Mouse (Mus musculus) CH12.LX (cell line): ENCODE data around the gene Fkbp9. TPM values are rescaled to one million over a fixed set of nuclear protein-coding genes. Genes with fewer than 3 reads are reported as not detected.
A peak's percentile ranks its signal among the peaks of the same experiment; 100 is the strongest.

Source experiments
- DNase-seq: peaks from one replicate; pipeline ENCODE4 v3.0.0-alpha.2; 2013; ENCODE audit errors: extremely low read depth
- H3K27ac ChIP-seq: 2 replicates; pipeline ENCODE4 v1.5.1; 2012; ENCODE audit warnings: low read depth, mild to moderate bottlenecking, control low read depth, moderate library complexity; ENCODE audit not compliant: insufficient read depth
- H3K27me3 ChIP-seq: replicated peaks from 2 replicates; pipeline ENCODE3; 2012; ENCODE audit warnings: inconsistent platforms
- H3K36me3 ChIP-seq, 2 experiments: replicated peaks in 1 of 2; 2 replicates each; pipeline versions ENCODE3 to v1.6.1; 2012; ENCODE audit warnings: inconsistent platforms in 1 of 2, low read length in 1 of 2, mild to moderate bottlenecking in 1 of 2, mixed read lengths in 1 of 2, moderate library complexity in 1 of 2; ENCODE audit not compliant: control insufficient read depth in 1 of 2, insufficient read depth in 1 of 2
- H3K4me1 ChIP-seq, 2 experiments: 2 replicates each; pipeline ENCODE4 v1.6.1; 2012; ENCODE audit warnings: inconsistent platforms in 1 of 2, moderate library complexity in 1 of 2; ENCODE audit not compliant: insufficient read depth in 2 of 2, control insufficient read depth in 1 of 2
- H3K4me2 ChIP-seq: 2 replicates; pipeline ENCODE4 v1.6.1; 2012; ENCODE audit warnings: low read depth, mild to moderate bottlenecking, control low read depth; ENCODE audit not compliant: poor library complexity, insufficient read depth, severe bottlenecking
- H3K4me3 ChIP-seq, 3 experiments: fragments of 150-350 bp in 1 of 3; sonication (generic) in 1 of 3; replicated peaks in 1 of 3; 2 replicates each; pipeline versions ENCODE3 to v1.5.1; 2011 to 2012; ENCODE audit warnings: low read depth in 2 of 3, low read length in 2 of 3, mild to moderate bottlenecking in 2 of 3, moderate library complexity in 2 of 3, control low read depth in 1 of 3, improper control_type of control experiment in 1 of 3, inconsistent platforms in 1 of 3, mixed read lengths in 1 of 3; ENCODE audit not compliant: poor library complexity in 1 of 3
- H3K79me2 ChIP-seq: replicated peaks from 2 replicates; pipeline ENCODE4 v1.6.1; 2012; ENCODE audit warnings: mild to moderate bottlenecking, moderate library complexity; ENCODE audit not compliant: control insufficient read depth, poor library complexity, insufficient read depth, severe bottlenecking; ENCODE audit errors: extremely low read depth
- H3K9ac ChIP-seq: 2 replicates; pipeline ENCODE4 v1.6.1; 2012; ENCODE audit warnings: low read depth, mild to moderate bottlenecking, control low read depth, moderate library complexity; ENCODE audit not compliant: insufficient read depth
- H3K9me3 ChIP-seq: replicated peaks from 2 replicates; pipeline ENCODE3; 2012; ENCODE audit warnings: low read length, inconsistent platforms, mixed read lengths
- BHLHE40 ChIP-seq: IDR thresholded peaks from 2 replicates; pipeline ENCODE4 v1.6.1; 2011; ENCODE audit warnings: mild to moderate bottlenecking, low read depth, low read length, improper control_type of control experiment
- CHD1 ChIP-seq: IDR thresholded peaks from 2 replicates; pipeline ENCODE4 v1.6.1; 2012; ENCODE audit warnings: low read depth, low read length, improper control_type of control experiment, inconsistent platforms
- ELF1 ChIP-seq: IDR thresholded peaks from 2 replicates; pipeline ENCODE4 v1.6.1; 2014; ENCODE audit warnings: low read depth, mild to moderate bottlenecking, inconsistent platforms, low read length, improper control_type of control experiment
- HCFC1 ChIP-seq: IDR thresholded peaks from 2 replicates; pipeline ENCODE4 v1.6.1; 2012; ENCODE audit warnings: low read depth, mild to moderate bottlenecking, inconsistent platforms, low read length, improper control_type of control experiment
- IRF4 ChIP-seq: IDR thresholded peaks from 2 replicates; pipeline ENCODE4 v1.6.1; 2014; ENCODE audit warnings: low read depth, mild to moderate bottlenecking, inconsistent platforms, low read length, improper control_type of control experiment
- MAX ChIP-seq: IDR thresholded peaks from 2 replicates; pipeline ENCODE4 v1.6.1; 2011; ENCODE audit warnings: low read length, improper control_type of control experiment
- MAZ ChIP-seq: IDR thresholded peaks from 2 replicates; pipeline ENCODE4 v1.6.1; 2012; ENCODE audit warnings: low read depth, mild to moderate bottlenecking, inconsistent platforms, low read length, improper control_type of control experiment, moderate library complexity
- MEF2A ChIP-seq: IDR thresholded peaks from 2 replicates; pipeline ENCODE4 v1.6.1; 2014; ENCODE audit warnings: low read depth, mild to moderate bottlenecking, inconsistent platforms, low read length, improper control_type of control experiment, borderline replicate concordance
- NELFE ChIP-seq: IDR thresholded peaks from 2 replicates; pipeline ENCODE4 v1.6.1; 2011; ENCODE audit warnings: low read depth, low read length, improper control_type of control experiment
- NRF1 ChIP-seq: IDR thresholded peaks from 2 replicates; pipeline ENCODE4 v1.6.1; 2014; ENCODE audit warnings: low read depth, mild to moderate bottlenecking, inconsistent platforms, low read length, improper control_type of control experiment, moderate library complexity
- POLR2A ChIP-seq: IDR thresholded peaks from 2 replicates; pipeline ENCODE4 v1.6.1; 2011; ENCODE audit warnings: low read depth, mild to moderate bottlenecking, improper control_type of control experiment, low read length
- POLR2AphosphoS2 ChIP-seq: IDR thresholded peaks from 2 replicates; pipeline ENCODE4 v1.6.1; 2011; ENCODE audit warnings: low read depth, low read length, improper control_type of control experiment
- RCOR1 ChIP-seq: conservative IDR thresholded peaks from 2 replicates; pipeline ENCODE4 v1.6.1; 2012; ENCODE audit warnings: low read depth, mild to moderate bottlenecking, inconsistent platforms, low read length, improper control_type of control experiment
- SMC3 ChIP-seq: IDR thresholded peaks from 2 replicates; pipeline ENCODE4 v1.6.1; 2011; ENCODE audit warnings: low read depth, low read length, improper control_type of control experiment
- TBP ChIP-seq: conservative IDR thresholded peaks from 2 replicates; pipeline ENCODE4 v1.6.1; 2011; ENCODE audit warnings: low read depth, low read length, improper control_type of control experiment
- UBTF ChIP-seq: IDR thresholded peaks from 2 replicates; pipeline ENCODE4 v1.6.1; 2012; ENCODE audit warnings: low read depth, mild to moderate bottlenecking, inconsistent platforms, low read length, improper control_type of control experiment, moderate library complexity
- ZC3H11A ChIP-seq: IDR thresholded peaks from 2 replicates; pipeline ENCODE4 v1.6.1; 2012; ENCODE audit warnings: low read depth, mild to moderate bottlenecking, inconsistent platforms, low read length, improper control_type of control experiment
- ZMIZ1 ChIP-seq: IDR thresholded peaks from 2 replicates; pipeline ENCODE4 v1.6.1; 2012; ENCODE audit warnings: low read depth, mild to moderate bottlenecking, inconsistent platforms, low read length, improper control_type of control experiment
- dilution Hi-C: fragments of 300-500 bp; cut with MboI; formaldehyde crosslinking; loops from 2 replicates; pipeline ENCODE4 v1.14.3; 2020; ENCODE audit warnings: low sequenced_read_pairs; ENCODE audit not compliant: extremely low pct_unique_long_range_greater_than_20kb, extremely low pct_ligation_motif_present
- in situ Hi-C: fragments of 300-500 bp; cut with MboI; formaldehyde crosslinking; loops from 3 replicates; pipeline ENCODE4 v1.14.3; 2019; ENCODE audit warnings: low sequenced_read_pairs, low pct_ligation_motif_present, low pct_unique_long_range_greater_than_20kb, mixed read lengths
- polyA plus RNA-seq: library from polyadenylated mRNA; unstranded; fragments of >175 nt; gene quantifications from 2 replicates; pipeline ENCODE4 v1.2.1, GENCODE M21; 2012; ENCODE audit warnings: low read depth; ENCODE audit not compliant: insufficient read length
- total RNA-seq, 2 experiments: library from RNA; depleted of rRNA; stranded (reverse); fragments of 300-350 nt in 1 of 2; fragments of >200 nt in 1 of 2; gene quantifications; 2 replicates each; pipeline ENCODE4 v1.2.3; 2012 to 2014

The Fkbp9 gene
- total and polyA plus RNA-seq, 3 experiments, result 0.07 to 1.7 TPM; not detected in 1

DNA sequence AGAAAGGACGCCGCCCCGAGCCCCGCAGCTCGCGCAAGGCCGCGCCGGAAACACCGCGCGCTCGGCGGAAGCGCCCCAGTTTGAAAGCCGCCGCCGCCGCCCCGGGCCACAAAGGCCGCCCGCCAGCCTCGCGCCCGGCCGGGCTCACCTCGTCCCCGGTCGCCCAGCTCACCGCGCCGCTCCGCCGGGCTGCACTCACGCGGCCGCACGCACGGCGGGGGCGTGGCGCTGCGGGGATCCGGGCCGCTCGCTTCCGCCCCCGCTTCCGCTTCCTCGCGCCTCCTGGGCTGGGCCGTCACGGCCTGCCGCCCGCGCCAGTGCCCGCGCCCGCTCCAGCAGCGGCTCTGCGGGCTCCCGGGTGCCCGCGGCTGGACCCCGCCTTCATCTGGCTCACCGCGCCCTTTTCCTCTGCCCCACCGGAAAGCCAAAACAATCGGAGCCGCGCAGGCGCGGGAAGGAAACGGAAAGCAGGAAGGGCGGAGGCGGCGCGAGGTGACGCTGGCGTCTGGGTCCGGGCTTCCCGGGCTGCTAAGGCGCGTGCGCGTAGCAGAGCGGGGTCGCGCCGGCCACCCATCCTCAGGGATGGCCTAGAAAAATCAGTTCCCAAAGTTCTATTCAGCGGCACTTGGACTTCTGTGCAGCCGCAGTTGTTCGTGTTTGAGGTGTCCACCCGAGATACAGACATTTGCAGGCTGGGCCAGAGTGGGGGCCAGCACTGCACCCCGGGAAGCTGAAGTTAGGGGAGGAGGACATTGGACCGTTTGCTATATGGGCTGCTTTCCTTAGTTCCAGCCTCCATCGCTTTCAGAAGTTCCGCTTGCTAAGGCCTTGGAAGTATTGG lies 34.3 kb upstream of the Fkbp9 start, which contains the start of gene Kbtbd2:
Gene Kbtbd2, minus strand, starts transcription at position 503 of the 841 bp plus-strand sequence.
- Histone ChIP-seq H3K27ac (peak within 1 kb of the TSS; percentile 92), H3K4me1 (peaks cover 0 to 45% of the 10 kb centered on the region in 2 experiments; a peak in 2 of 4 replicates), H3K9me3 (no peaks in the 10 kb centered on the region), H3K4me3 (peak within 1 kb of the TSS; percentile 77 to 85 (median 83)), H3K79me2 (peaks cover 44% of the 10 kb centered on the region), H3K4me2 (peak within 1 kb of the TSS; percentile 95), H3K9ac (peak within 1 kb of the TSS; percentile 95), H3K36me3 (peaks cover 0 to 10% of the 10 kb centered on the region in 2 experiments), H3K27me3 (no peaks in the 10 kb centered on the region)
- no peak for TF ChIP-seq ZC3H11A
- TF ChIP-seq ELF1, result peak; percentile 90
- peak; percentile 95 for TF ChIP-seq NRF1
- peak; percentile 69; the same call in 1 of the 2 replicates for TF ChIP-seq ZMIZ1
- peak; percentile 65 for TF ChIP-seq HCFC1
- TF ChIP-seq IRF4, result peak; percentile 45
- 0 out of 2 replicates have a peak, but pooled peaks have one; percentile 23 for TF ChIP-seq TBP
- peak; percentile 86 for TF ChIP-seq NELFE
- TF ChIP-seq UBTF, result 0 out of 2 replicates have a peak, but pooled peaks have one; percentile 37
- TF ChIP-seq POLR2A, result peak; percentile 91
- TF ChIP-seq BHLHE40, result 0 out of 2 replicates have a peak, but pooled peaks have one; percentile 3
- TF ChIP-seq RCOR1, result no peak
- TF ChIP-seq POLR2AphosphoS2, result 0 out of 2 replicates have a peak, but pooled peaks have one; percentile 46
- peak; percentile 63; the same call in 1 of the 2 replicates for TF ChIP-seq MAX
- TF ChIP-seq CHD1, result no peak
- TF ChIP-seq MAZ, result 0 out of 2 replicates have a peak, but pooled peaks have one; percentile 18
- no peak for TF ChIP-seq MEF2A
- dilution Hi-C loops (no loop called here), in situ Hi-C loops (no loop called here)
- peak; percentile 92 for DNase-seq

DNA sequence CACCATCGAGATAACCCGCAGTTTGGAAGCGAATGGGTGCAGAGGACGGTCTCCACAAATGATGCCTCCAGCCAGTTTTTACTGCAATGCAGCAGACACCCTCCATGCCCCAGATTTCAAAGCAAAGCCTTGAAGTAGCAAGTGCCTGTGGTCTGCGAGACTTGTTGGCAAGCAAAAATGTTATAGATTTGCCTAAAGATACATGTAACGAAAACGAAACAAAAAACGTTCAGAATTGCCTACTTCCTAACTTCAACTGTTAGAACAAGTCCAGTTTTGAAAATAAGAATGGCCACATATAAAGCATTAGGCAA lies 33.8 kb upstream of the Fkbp9 start:
- Histone ChIP-seq H3K4me1 (peaks cover 0 to 40% of the 10 kb centered on the region in 2 experiments; a peak in 2 of 4 replicates), H3K9me3 (no peaks in the 10 kb centered on the region), H3K36me3 (peaks cover 0 to 7% of the 10 kb centered on the region in 2 experiments), H3K27ac (peak overlapping the region; percentile 92), H3K4me3 (peak overlapping the region; percentile 77 to 85 (median 83)), H3K4me2 (peak overlapping the region; percentile 95), H3K9ac (peak overlapping the region; percentile 95), H3K27me3 (no peaks in the 10 kb centered on the region), H3K79me2 (peaks cover 39% of the 10 kb centered on the region)
- TF ChIP-seq CHD1 (peak; percentile 76; the same call in 1 of the 2 replicates), SMC3 (no peak)
- peak; percentile 21 for DNase-seq
- in situ Hi-C loops (no loop called here), dilution Hi-C loops (no loop called here)
